Mouse (Mus musculus) small intestine, adult 10 weeks (tissue): ENCODE measurements around the gene Bcdin3d. TPM values are rescaled to one million over a fixed set of nuclear protein-coding genes. Genes with fewer than 3 reads are reported as not detected.

Experiments
- polyA plus RNA-seq: library from polyadenylated mRNA; stranded (reverse); fragments of 350-450 nt; fragmentation: Illumina TruSeq; extraction: RNeasy Lipid Tissue Mini Kit (QIAGEN cat#74804); gene quantifications from one replicate; pipeline ENCODE4 v1.2.3, GENCODE M21; 2014; ENCODE audit warnings: low replicate concordance

The Bcdin3d gene
- 1.3 TPM for polyA plus RNA-seq

DNA sequence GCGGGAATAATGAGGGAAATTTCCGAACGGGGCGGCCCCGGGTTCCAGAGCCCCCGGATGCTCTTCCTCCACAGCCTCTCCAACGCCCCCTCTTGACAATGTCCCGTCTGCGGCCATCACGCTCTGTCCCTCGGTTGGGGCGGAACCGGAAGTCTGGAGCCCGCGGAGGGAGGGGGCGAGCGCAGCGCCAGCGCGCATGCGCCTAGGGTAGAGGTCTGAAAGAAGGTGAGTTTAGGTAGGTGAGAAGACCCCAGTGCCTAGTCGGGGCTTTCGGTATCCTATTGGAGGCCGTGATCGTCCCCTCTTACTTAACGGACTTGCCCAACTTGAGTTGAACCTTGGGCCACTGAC lies at the start of gene Bcdin3d:
Gene Bcdin3d (minus strand): TSS at position 155 of the 351 bp plus-strand sequence.

GRCm38 (mm10) chr15:99457606-99458401 lies 16.7 kb downstream of the Bcdin3d start, which contains the start of gene Nckap5l:
Nckap5l (minus strand) TSS chr15:99457748.

Other genes with a start within 250 kb of the Bcdin3d start
- gene Kcnh3, start 249.9 kb downstream of the Bcdin3d start, polyA plus RNA-seq, result not detected
- not detected for gene Mcrs1, start 222.8 kb downstream of the Bcdin3d start, polyA plus RNA-seq
- gene Prpf40b, start 179.6 kb downstream of the Bcdin3d start, polyA plus RNA-seq, result 1.1 TPM
- gene Fam186b, start 178.8 kb downstream of the Bcdin3d start, polyA plus RNA-seq, result not detected
- 0.48 TPM for gene Fmnl3, start 104.2 kb downstream of the Bcdin3d start, polyA plus RNA-seq
- 500 TPM for gene Tmbim6, start 81.8 kb downstream of the Bcdin3d start, polyA plus RNA-seq
- gene Nckap5l, start 17.0 kb downstream of the Bcdin3d start, polyA plus RNA-seq, result not detected
- not detected for gene Faim2, start 53.4 kb upstream of the Bcdin3d start, polyA plus RNA-seq
- gene Aqp2, start 104.3 kb upstream of the Bcdin3d start, polyA plus RNA-seq, result not detected
- not detected for gene Aqp5, start 116.1 kb upstream of the Bcdin3d start, polyA plus RNA-seq
- gene Aqp6, start 126.7 kb upstream of the Bcdin3d start, polyA plus RNA-seq, result not detected
- gene Racgap1, start 176.9 kb upstream of the Bcdin3d start, polyA plus RNA-seq, result 14.3 TPM
- not detected for gene Asic1, start 195.6 kb upstream of the Bcdin3d start, polyA plus RNA-seq
- 2.5 TPM for gene Smarcd1, start 227.4 kb upstream of the Bcdin3d start, polyA plus RNA-seq
- not detected for gene Gm17349, start 230.8 kb upstream of the Bcdin3d start, polyA plus RNA-seq
- 13.6 TPM for gene Gpd1, start 242.8 kb upstream of the Bcdin3d start, polyA plus RNA-seq